Mouse (Mus musculus) kidney, adult 2 months (tissue): Measurements from ENCODE around the gene Avil. TPM values are rescaled to one million over a fixed set of nuclear protein-coding genes. Genes with fewer than 3 reads are reported as not detected.

ENCODE experiments used
- DNase-seq: peaks from one replicate; pipeline ENCODE4 v3.0.0; 2021
- H3K27ac ChIP-seq: fragments of 200-500 bp; 2 replicates; pipeline ENCODE4 v1.5.1; 2012; ENCODE audit warnings: low read depth, low read length, control low read depth, inconsistent platforms; ENCODE audit not compliant: insufficient read depth
- H3K27me3 ChIP-seq: fragments of 200-500 bp; replicated peaks from 2 replicates; pipeline ENCODE4 v1.6.1; 2012; ENCODE audit warnings: mild to moderate bottlenecking, moderate library complexity, low read length, inconsistent platforms; ENCODE audit not compliant: control insufficient read depth, insufficient read depth
- H3K36me3 ChIP-seq: fragments of 200-500 bp; 2 replicates; pipeline ENCODE4 v1.6.1; 2012; ENCODE audit warnings: mild to moderate bottlenecking, moderate library complexity, low read length, inconsistent platforms; ENCODE audit not compliant: control insufficient read depth, insufficient read depth
- H3K4me1 ChIP-seq: fragments of 200-500 bp; 2 replicates; pipeline ENCODE4 v1.6.1; 2011; ENCODE audit warnings: low read length; ENCODE audit not compliant: control insufficient read depth, insufficient read depth
- H3K4me3 ChIP-seq: fragments of 200-500 bp; 2 replicates; pipeline ENCODE4 v1.5.1; 2011; ENCODE audit warnings: mild to moderate bottlenecking, low read depth, low read length, control low read depth; ENCODE audit not compliant: insufficient read depth
- CTCF ChIP-seq: fragments of 200-500 bp; conservative IDR thresholded peaks from 2 replicates; pipeline ENCODE4 v1.5.1; 2011; ENCODE audit warnings: low read depth, mild to moderate bottlenecking, control low read depth, low read length, moderate library complexity, mixed read lengths; ENCODE audit not compliant: insufficient read depth, insufficient read length
- POLR2A ChIP-seq: fragments of 200-500 bp; IDR thresholded peaks from one replicate; pipeline ENCODE4 v1.6.1; 2011; ENCODE audit warnings: low read depth, low read length, control low read depth
- WGBS: fragments of 180-500 bp; shearing (Covaris S2); methylation state at CpG from one replicate; pipeline ENCODE4 v1.1.7; 2018; 5-methylcytosine and 5-hydroxymethylcytosine counted together
- polyA plus RNA-seq: library from polyadenylated mRNA; depleted of rRNA; stranded (reverse); fragments of >200 nt; gene quantifications from 2 replicates; pipeline ENCODE4 v1.2.3, GENCODE M21; 2012

Gene Avil
- polyA plus RNA-seq, 1 experiment = 0.19 TPM

GRCm38 (mm10) chr10:126962271-126962965, 38.1 kb upstream of the Avil start:
- no peak for TF ChIP-seq POLR2A
- WGBS = 28% methylated on average over 15 of the region's 15 CpGs
- no peak overlapping the region for H3K4me3 ChIP-seq
- H3K27ac ChIP-seq = peak overlapping the region; percentile 13; the same call in 1 of the 2 replicates
- no peaks in the 10 kb centered on the region for H3K27me3 ChIP-seq
- peaks cover 20% of the 10 kb centered on the region for H3K4me1 ChIP-seq
- DNase-seq = peak; percentile 75
- no peaks in the 10 kb centered on the region for H3K36me3 ChIP-seq

GRCm38 (mm10) chr10:126962966-126963330, 37.6 kb upstream of the Avil start:
- TF ChIP-seq POLR2A (no peak), CTCF (no peak)
- DNase-seq = peak; percentile 74
- WGBS = 22% methylated on average over 6 of the region's 6 CpGs
- Histone ChIP-seq H3K36me3 (no peaks in the 10 kb centered on the region), H3K27me3 (no peaks in the 10 kb centered on the region), H3K4me1 (peaks cover 14% of the 10 kb centered on the region), H3K27ac (peak overlapping the region; percentile 7; the same call in 1 of the 2 replicates), H3K4me3 (no peak overlapping the region)

GRCm38 (mm10) chr10:126963821-126964220, 36.7 kb upstream of the Avil start:
- no peaks in the 10 kb centered on the region for H3K27me3 ChIP-seq
- no peaks in the 10 kb centered on the region for H3K36me3 ChIP-seq
- peaks cover 14% of the 10 kb centered on the region; the same call in 1 of the 2 replicates for H3K4me1 ChIP-seq
- no peak overlapping the region for H3K4me3 ChIP-seq
- no peak for DNase-seq
- TF ChIP-seq POLR2A = no peak
- TF ChIP-seq CTCF = no peak
- peak overlapping the region; percentile 8; the same call in 1 of the 2 replicates for H3K27ac ChIP-seq
- WGBS = 90% methylated on average over 8 of the region's 8 CpGs

- Histone ChIP-seq H3K4me3 (no peak overlapping the region), H3K36me3 (no peaks in the 10 kb centered on the region), H3K27ac (peak overlapping the region; percentile 87; the same call in 1 of the 2 replicates), H3K4me1 (peaks cover 13% of the 10 kb centered on the region; the same call in 1 of the 2 replicates), H3K27me3 (no peaks in the 10 kb centered on the region)
- TF ChIP-seq CTCF (no peak), POLR2A (no peak)
- DNase-seq = no peak
- WGBS = 27% methylated on average over 12 of the region's 12 CpGs
Observed at GRCm38 (mm10) chr10:126971363-126972050, 29.0 kb upstream of the Avil start.

- Histone ChIP-seq H3K4me1 (peaks cover 14% of the 10 kb centered on the region; the same call in 1 of the 2 replicates), H3K4me3 (no peak overlapping the region), H3K36me3 (no peaks in the 10 kb centered on the region), H3K27me3 (no peaks in the 10 kb centered on the region), H3K27ac (peak overlapping the region; percentile 87; the same call in 1 of the 2 replicates)
- DNase-seq = peak; percentile 76
- TF ChIP-seq CTCF = no peak
- no peak for TF ChIP-seq POLR2A
- 45% methylated on average over 13 of the region's 13 CpGs for WGBS
Observed at GRCm38 (mm10) chr10:126972051-126972725, 28.3 kb upstream of the Avil start.

- Histone ChIP-seq H3K4me1 (peaks cover 20% of the 10 kb centered on the region; the same call in 1 of the 2 replicates), H3K4me3 (no peak overlapping the region), H3K27ac (no peak overlapping the region), H3K27me3 (no peaks in the 10 kb centered on the region), H3K36me3 (no peaks in the 10 kb centered on the region)
- DNase-seq = no peak
- WGBS = 30% methylated on average over 7 of the region's 7 CpGs
- TF ChIP-seq CTCF = no peak
- TF ChIP-seq POLR2A = no peak
Observed at GRCm38 (mm10) chr10:126972988-126973387, 27.5 kb upstream of the Avil start.

GRCm38 (mm10) chr10:126975706-126976105, 24.8 kb upstream of the Avil start:
- WGBS = 72% methylated on average over 6 of the region's 6 CpGs
- DNase-seq = no peak
- peaks cover 20% of the 10 kb centered on the region; the same call in 1 of the 2 replicates for H3K4me1 ChIP-seq

More at GRCm38 (mm10) chr10:126975706-126976105, 24.8 kb upstream of the Avil start:
- Histone ChIP-seq H3K27ac (no peak overlapping the region), H3K4me3 (no peak overlapping the region), H3K36me3 (no peaks in the 10 kb centered on the region), H3K27me3 (no peaks in the 10 kb centered on the region)
- TF ChIP-seq POLR2A (no peak), CTCF (no peak)
